Mouse (Mus musculus): Measurements from ENCODE around the gene Olfr91.

- TF ChIP-seq CTCF (conservative IDR thresholded peaks at IDR 0.05; ENCODE audit: low read length) (peak; percentile 62), POU5F1 (IDR thresholded peaks at IDR 0.05; ENCODE audit: borderline replicate concordance, low read length) (no peak)
Measured at GRCm38 (mm10) chr17:37083327-37083726, 14.8 kb downstream of the Olfr91 start.

Data from E14TG2a.4 (cell line).